Mouse (Mus musculus): ENCODE data around the gene Kcnh1.

Kcnh1 gene

DNA sequence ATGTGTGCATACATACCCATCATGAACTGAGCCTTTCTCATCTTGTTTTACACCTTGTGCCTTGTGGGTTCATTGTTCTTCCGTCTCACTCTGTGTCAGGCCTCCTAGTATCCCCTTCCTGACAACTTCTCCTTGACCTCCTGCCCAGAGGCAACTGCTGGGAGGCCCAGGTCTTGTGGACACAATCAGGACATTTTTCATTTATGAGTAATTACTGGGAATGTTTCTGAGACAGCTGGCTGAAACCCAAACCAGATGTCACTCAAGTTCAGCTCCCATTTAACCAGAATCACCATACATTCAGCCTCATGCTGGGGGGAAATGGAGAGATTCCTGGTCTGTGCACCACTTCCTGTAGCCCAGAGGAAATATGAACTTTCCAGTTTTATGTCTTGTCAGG is 263.9 kb downstream of the Kcnh1 start:
- in situ Hi-C loops (cut with MboI, MseI) = no loop called here

GRCm38 (mm10) chr1:192454981-192455380 is 264.4 kb downstream of the Kcnh1 start:
- in situ Hi-C loops (cut with MboI, MseI) = no loop called here

DNA sequence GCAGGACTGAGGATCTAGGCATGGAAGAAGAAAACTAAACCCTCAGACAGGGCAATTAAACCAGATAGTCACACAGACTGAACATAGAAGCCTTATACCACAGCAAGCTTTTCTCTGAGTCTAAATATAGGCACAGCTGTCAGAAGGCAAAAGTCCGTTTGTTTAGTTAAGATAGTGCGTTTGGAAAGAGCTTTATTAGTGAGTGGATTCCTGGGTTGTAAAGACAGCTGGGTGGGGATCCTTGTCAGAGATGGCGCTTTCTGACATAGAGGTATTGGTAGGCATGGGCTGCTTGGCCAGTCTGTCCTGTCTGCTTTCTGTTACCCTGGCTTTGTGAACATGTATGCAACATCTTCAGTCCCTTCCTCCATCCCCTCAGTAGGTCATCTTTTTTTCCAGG is 266.5 kb downstream of the Kcnh1 start:
- in situ Hi-C loops (cut with MboI, MseI) = no loop called here

- in situ Hi-C loops (cut with MboI, MseI) = no loop called here
Observed at GRCm38 (mm10) chr1:192457526-192458206, 267.1 kb downstream of the Kcnh1 start.

GRCm38 (mm10) chr1:192463732-192464131 is 273.2 kb downstream of the Kcnh1 start:
- in situ Hi-C loops (cut with MboI, MseI) = no loop called here

GRCm38 (mm10) chr1:192472366-192472765 is 281.8 kb downstream of the Kcnh1 start:
- in situ Hi-C loops (cut with MboI, MseI) = no loop called here

GRCm38 (mm10) chr1:192473134-192473533 is 282.6 kb downstream of the Kcnh1 start:
- in situ Hi-C loops (cut with MboI, MseI) = no loop called here

GRCm38 (mm10) chr1:192476704-192477103 is 286.1 kb downstream of the Kcnh1 start:
- in situ Hi-C loops (cut with MboI, MseI) = no loop called here

GRCm38 (mm10) chr1:192477556-192477955 is 287.0 kb downstream of the Kcnh1 start:
- in situ Hi-C loops (cut with MboI, MseI) = no loop called here

DNA sequence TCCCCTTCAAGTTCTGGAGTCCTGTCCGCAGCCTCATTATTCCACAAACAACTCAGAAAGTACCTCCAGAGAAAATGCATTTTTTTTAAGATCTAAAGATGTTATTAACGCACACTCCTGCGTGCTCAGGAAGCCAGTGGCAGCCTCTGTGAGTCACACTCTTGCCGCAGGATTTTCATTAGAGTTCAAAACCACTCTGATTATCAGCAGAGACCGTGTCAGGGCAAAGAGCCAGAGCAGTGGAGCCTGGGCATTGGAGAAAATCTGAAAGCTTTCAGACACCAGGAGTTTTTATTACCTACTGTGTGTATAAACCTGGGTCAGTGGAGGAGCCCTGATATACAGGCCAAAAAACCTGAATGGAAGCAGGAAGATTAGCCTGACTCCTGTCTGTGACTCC is 287.6 kb downstream of the Kcnh1 start:
- in situ Hi-C loops (cut with MboI, MseI) = no loop called here

DNA sequence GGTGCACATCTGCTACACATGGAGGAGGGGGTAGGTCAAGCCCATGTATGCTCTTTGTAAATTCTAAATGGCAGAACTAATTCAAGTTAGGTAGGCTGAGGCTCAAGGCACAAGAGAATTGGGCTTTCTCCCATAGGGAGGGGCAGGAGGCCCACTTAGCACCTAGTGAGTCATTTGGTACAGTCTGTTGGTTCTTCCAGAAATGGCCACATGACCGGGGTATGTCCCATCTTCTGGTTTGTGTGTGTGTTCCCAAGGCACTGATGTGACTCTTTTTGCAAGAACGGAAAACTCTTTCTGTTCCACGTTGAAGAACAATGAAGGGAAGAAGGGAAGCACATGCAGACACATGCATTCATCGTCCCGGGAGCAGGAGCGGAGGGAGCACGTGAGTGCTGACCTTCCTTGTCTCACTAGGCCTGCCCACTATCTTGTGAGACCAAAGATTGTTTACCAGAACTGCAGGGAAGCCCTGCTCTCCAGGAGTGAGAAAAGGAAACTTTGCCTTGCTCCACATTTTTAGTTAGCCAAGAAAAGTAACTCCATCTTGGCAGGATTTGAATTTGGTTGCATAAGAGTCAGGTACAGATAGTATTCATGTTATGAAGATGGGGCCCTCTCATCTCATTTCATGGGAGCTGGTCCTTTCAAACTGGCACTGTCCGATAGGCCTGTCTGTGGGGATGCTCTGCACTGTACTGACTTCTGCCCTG is 289.7 kb downstream of the Kcnh1 start:
- in situ Hi-C loops (cut with MboI, MseI) = no loop called here

DNA sequence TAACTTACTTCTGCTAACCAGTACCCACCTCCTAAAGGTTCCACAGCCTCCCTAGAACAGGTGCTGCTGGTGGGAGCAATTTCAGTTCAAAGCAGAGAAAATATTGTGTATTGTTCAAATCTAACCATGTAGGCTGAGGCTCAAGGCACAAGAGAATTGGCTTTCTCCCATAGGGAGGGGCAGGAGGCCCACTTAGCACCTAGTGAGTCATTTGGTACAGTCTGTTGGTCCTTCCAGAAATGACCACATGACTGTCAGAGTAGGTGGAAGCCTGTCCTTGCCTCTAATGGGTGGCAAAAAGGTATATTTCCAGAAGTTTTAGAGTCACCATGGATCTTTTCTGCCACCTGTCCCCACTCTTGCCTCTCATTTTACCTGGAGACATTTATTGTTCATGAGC is 290.9 kb downstream of the Kcnh1 start:
- in situ Hi-C loops (cut with MboI, MseI) = no loop called here

- in situ Hi-C loops (cut with MboI, MseI) = no loop called here
Observed at GRCm38 (mm10) chr1:192485030-192485429, 294.5 kb downstream of the Kcnh1 start.

DNA sequence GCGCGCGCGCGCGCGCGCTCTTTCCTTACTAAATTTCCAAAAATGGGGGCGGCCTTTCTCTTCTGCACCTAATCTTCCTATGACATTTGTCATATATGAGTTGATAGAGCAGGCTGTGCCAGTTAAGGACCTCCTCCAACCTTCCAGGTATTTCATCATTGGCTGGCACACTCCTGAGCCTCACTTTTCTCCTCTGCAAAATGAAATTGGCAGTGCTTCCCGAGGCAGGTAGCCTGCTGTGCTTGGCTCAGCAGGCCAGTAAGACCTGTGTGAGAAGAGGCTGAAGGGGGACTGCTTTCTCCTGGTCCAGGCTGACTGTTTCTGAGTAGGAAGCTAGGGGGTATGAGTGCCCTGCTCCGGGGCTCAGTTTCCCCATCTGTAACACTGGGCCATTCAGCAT is 297.0 kb downstream of the Kcnh1 start:
- in situ Hi-C loops (cut with MboI, MseI) = no loop called here

- in situ Hi-C loops (cut with MboI, MseI) = no loop called here
Observed at GRCm38 (mm10) chr1:192489908-192490825, 299.6 kb downstream of the Kcnh1 start.

GRCm38 (mm10) chr1:192497505-192497904 is 306.9 kb downstream of the Kcnh1 start:
- in situ Hi-C loops (cut with MboI, MseI) = no loop called here

DNA sequence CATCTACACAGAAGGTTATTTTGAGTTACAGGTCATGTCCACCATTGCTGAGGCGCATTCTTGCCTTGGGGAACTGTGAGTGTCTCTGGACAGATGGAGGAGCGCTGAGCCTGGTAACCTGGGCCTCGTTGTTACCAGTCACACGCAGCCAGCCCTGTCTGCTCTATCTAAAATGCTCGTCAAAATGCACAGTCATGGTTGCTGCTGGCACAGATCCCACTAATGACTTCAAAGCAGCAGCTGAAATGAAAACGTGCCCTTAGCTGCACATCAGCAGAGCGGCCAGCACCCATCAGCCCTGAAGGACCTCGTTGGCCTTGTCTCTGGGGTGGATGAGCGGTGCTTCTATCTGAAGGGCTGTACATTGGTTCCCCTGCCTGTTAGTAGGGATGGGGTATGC is 311.4 kb downstream of the Kcnh1 start:
- in situ Hi-C loops (cut with MboI, MseI) = no loop called here

DNA sequence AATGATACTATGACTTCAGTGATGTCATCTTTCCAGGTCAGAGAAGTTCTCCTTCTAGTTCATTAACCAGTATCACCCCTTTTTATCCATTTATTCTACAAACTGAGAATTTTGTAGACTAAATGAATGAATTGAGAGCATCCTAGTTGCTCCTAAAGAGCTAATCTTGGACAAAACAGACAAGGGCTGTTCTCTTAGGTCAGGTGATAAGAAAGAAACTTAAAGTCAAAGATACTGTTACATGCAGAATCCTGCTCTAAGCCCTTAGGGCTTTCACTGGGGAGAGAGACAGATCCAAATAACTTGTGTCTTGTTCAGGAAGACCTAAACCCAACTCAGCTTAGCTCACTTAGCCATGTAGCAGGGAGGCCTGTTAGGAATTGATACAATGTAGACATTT is 312.3 kb downstream of the Kcnh1 start:
- in situ Hi-C loops (cut with MboI, MseI) = no loop called here

GRCm38 (mm10) chr1:192503651-192504050 is 313.1 kb downstream of the Kcnh1 start:
- in situ Hi-C loops (cut with MboI, MseI) = no loop called here

GRCm38 (mm10) chr1:192512821-192513220 is 322.2 kb downstream of the Kcnh1 start:
- in situ Hi-C loops (cut with MboI, MseI) = no loop called here

- in situ Hi-C loops (cut with MboI, MseI) = no loop called here
Observed at GRCm38 (mm10) chr1:192515373-192515772, 324.8 kb downstream of the Kcnh1 start.

- in situ Hi-C loops (cut with MboI, MseI) = loop anchor here (10.0 kb wide), 1 partner anchor 355 kb away; no protein-coding TSS in a partner anchor
Observed at GRCm38 (mm10) chr1:192519713-192520112, 329.1 kb downstream of the Kcnh1 start.
